Mouse (Mus musculus) intestine, embryonic 14.5 days (tissue): ENCODE results near the gene Ttc29. TPM values are rescaled to one million over a fixed set of nuclear protein-coding genes. Genes with fewer than 3 reads are reported as not detected.

Experiments
- ATAC-seq: fragments of 200-750 bp; cut with Nextera tagmentation; replicated peaks from 2 replicates; pipeline ENCODE4 v1.8.0; 2017; ENCODE audit warnings: low read depth, moderate number of reproducible peaks, moderate TSS enrichment, moderate library complexity; ENCODE audit not compliant: low FRiP score, low TSS enrichment
- DNase-seq: peaks from one replicate; pipeline ENCODE4 v3.0.0-alpha.2; 2018; ENCODE audit warnings: low spot score
- H3K27ac ChIP-seq: fragments of 300-500 bp; sonication (generic); 2 replicates; pipeline ENCODE4 v1.5.1; 2014; ENCODE audit warnings: low read depth, mild to moderate bottlenecking, control low read depth
- H3K27me3 ChIP-seq: fragments of 300-500 bp; sonication (generic); replicated peaks from 2 replicates; pipeline ENCODE4 v1.6.1; 2014; ENCODE audit warnings: low read length, control low read depth; ENCODE audit not compliant: control insufficient read depth, insufficient read depth
- H3K36me3 ChIP-seq: fragments of 300-500 bp; sonication (generic); 2 replicates; pipeline ENCODE4 v1.6.1; 2014; ENCODE audit warnings: low read length, control low read depth; ENCODE audit not compliant: control insufficient read depth, insufficient read depth
- H3K4me1 ChIP-seq: fragments of 300-500 bp; sonication (generic); replicated peaks from 2 replicates; pipeline ENCODE4 v1.6.1; 2014; ENCODE audit warnings: low read length, control low read depth, mixed read lengths; ENCODE audit not compliant: control insufficient read depth, insufficient read depth
- H3K4me2 ChIP-seq: fragments of 300-500 bp; sonication (generic); 2 replicates; pipeline ENCODE4 v1.6.1; 2014; ENCODE audit warnings: low read length
- H3K4me3 ChIP-seq: fragments of 300-500 bp; sonication (generic); 2 replicates; pipeline ENCODE4 v1.5.1; 2014; ENCODE audit warnings: low read depth, low read length, control low read depth, mixed read lengths
- H3K9ac ChIP-seq: fragments of 300-500 bp; sonication (generic); 2 replicates; pipeline ENCODE4 v1.6.1; 2014; ENCODE audit warnings: mild to moderate bottlenecking, low read length
- H3K9me3 ChIP-seq: fragments of 300-500 bp; sonication (generic); 2 replicates; pipeline ENCODE4 v1.6.1; 2016; ENCODE audit warnings: low read length, control low read depth; ENCODE audit not compliant: control insufficient read depth
- WGBS: fragments of 180-500 bp; shearing (Covaris S2); extraction: QIAGEN DNeasy Blood & Tissue Kit; methylation state at CpG from one replicate; pipeline ENCODE4 v1.1.7; 2014; 5-methylcytosine and 5-hydroxymethylcytosine counted together
- polyA plus RNA-seq: library from polyadenylated mRNA; unstranded; fragments of >200 nt; fragmentation: Nextera tagmentation; extraction: Ambion mirVana; gene quantifications from 2 replicates; pipeline ENCODE4 v1.2.1, GENCODE M21; 2014

Ttc29 gene
- polyA plus RNA-seq, 1 experiment from 2014 or later: not detected

GRCm38 (mm10) chr8:78266231-78266630, 53.1 kb downstream of the Ttc29 start:
- no peak for ATAC-seq
- Histone ChIP-seq H3K4me2 (no peak overlapping the region), H3K36me3 (no peaks in the 10 kb centered on the region), H3K27ac (no peak overlapping the region), H3K4me3 (no peak overlapping the region), H3K27me3 (no peaks in the 10 kb centered on the region), H3K9me3 (no peaks in the 10 kb centered on the region), H3K4me1 (no peaks in the 10 kb centered on the region), H3K9ac (no peak overlapping the region)
- WGBS: 34% methylated on average over 3 of the region's 3 CpGs
- no peak for DNase-seq

DNA sequence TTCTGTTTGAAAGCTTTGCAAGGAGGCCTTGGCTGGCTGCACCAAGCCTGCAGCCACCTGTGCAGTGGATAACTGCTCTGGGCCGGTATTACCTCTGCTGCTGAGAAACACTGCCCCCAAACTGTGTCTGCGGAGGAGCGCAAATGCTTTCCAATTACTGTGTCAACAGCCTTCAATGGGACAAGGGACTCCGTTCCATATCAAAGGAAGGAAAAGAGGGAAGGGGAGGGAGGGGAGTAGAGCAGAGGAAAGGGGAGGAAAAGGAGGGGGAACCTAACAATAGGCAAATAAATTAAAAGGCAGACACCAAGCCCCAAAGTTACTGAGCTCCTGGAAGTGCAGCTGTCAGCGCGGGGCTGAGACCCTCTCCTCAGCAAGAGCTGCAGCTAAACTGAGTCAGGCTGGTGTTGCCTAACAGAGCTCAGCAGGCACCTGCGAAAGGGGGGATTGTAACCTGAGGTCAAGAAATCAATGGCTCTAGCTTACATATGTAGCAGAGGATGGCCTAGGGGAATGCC, 54.9 kb downstream of the Ttc29 start:
- no peaks in the 10 kb centered on the region for H3K4me1 ChIP-seq
- DNase-seq: no peak
- H3K27ac ChIP-seq: no peak overlapping the region
- H3K4me3 ChIP-seq: no peak overlapping the region
- no peaks in the 10 kb centered on the region for H3K36me3 ChIP-seq
- no peaks in the 10 kb centered on the region for H3K9me3 ChIP-seq
- no peak for ATAC-seq
- H3K4me2 ChIP-seq: no peak overlapping the region
- no peaks in the 10 kb centered on the region for H3K27me3 ChIP-seq
- WGBS: 9% methylated on average over 7 of the region's 7 CpGs
- no peak overlapping the region for H3K9ac ChIP-seq

- no peak for DNase-seq
- ATAC-seq: no peak
- Histone ChIP-seq H3K4me1 (no peaks in the 10 kb centered on the region), H3K9ac (no peak overlapping the region), H3K27ac (no peak overlapping the region), H3K4me3 (no peak overlapping the region), H3K9me3 (no peaks in the 10 kb centered on the region), H3K27me3 (no peaks in the 10 kb centered on the region), H3K36me3 (no peaks in the 10 kb centered on the region), H3K4me2 (no peak overlapping the region)
- WGBS: 81% methylated on average over 10 of the region's 10 CpGs
Measured at GRCm38 (mm10) chr8:78269281-78269680, 56.2 kb downstream of the Ttc29 start.

- DNase-seq (no peak), ATAC-seq (no peak)
- Histone ChIP-seq H3K4me3 (no peak overlapping the region), H3K27me3 (no peaks in the 10 kb centered on the region), H3K9ac (no peak overlapping the region), H3K27ac (no peak overlapping the region), H3K4me1 (no peaks in the 10 kb centered on the region), H3K9me3 (no peaks in the 10 kb centered on the region), H3K4me2 (no peak overlapping the region), H3K36me3 (no peaks in the 10 kb centered on the region)
- WGBS: 64% methylated on average over 5 of the region's 5 CpGs
Measured at GRCm38 (mm10) chr8:78271391-78271790, 58.3 kb downstream of the Ttc29 start.

- Histone ChIP-seq H3K4me1 (no peaks in the 10 kb centered on the region), H3K9me3 (no peaks in the 10 kb centered on the region), H3K27ac (no peak overlapping the region), H3K4me2 (no peak overlapping the region), H3K9ac (no peak overlapping the region), H3K36me3 (no peaks in the 10 kb centered on the region), H3K27me3 (no peaks in the 10 kb centered on the region), H3K4me3 (no peak overlapping the region)
- DNase-seq (no peak), ATAC-seq (no peak)
- 89% methylated on average over 8 of the region's 8 CpGs for WGBS
Measured at GRCm38 (mm10) chr8:78276120-78276519, 63.0 kb downstream of the Ttc29 start.

DNA sequence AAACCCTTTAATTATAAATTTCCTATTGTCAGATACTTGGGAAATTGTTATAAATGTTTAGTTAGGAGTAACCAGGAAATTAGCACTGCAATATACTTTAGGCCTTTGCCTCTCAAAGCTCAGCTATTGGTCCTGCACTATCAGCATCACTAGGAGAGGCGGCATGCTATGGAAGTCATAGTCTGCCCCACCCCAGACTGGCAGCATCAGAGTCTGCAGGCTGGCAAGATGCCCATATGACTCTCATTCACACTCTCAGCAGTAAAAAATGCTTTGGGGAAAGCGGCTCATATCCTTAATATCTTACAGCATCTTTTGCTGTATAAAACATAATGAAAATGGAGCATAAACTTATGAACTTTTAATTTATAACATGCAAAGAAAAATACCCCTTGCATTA, 64.3 kb downstream of the Ttc29 start:
- ATAC-seq (no peak), DNase-seq (no peak)
- no peaks in the 10 kb centered on the region for H3K4me1 ChIP-seq
- H3K4me2 ChIP-seq: no peak overlapping the region
- H3K4me3 ChIP-seq: no peak overlapping the region
- H3K9me3 ChIP-seq: no peaks in the 10 kb centered on the region
- no peak overlapping the region for H3K27ac ChIP-seq
- 88% methylated on average over 2 of the region's 2 CpGs for WGBS
- no peaks in the 10 kb centered on the region for H3K27me3 ChIP-seq
- H3K36me3 ChIP-seq: no peaks in the 10 kb centered on the region
- H3K9ac ChIP-seq: no peak overlapping the region

DNA sequence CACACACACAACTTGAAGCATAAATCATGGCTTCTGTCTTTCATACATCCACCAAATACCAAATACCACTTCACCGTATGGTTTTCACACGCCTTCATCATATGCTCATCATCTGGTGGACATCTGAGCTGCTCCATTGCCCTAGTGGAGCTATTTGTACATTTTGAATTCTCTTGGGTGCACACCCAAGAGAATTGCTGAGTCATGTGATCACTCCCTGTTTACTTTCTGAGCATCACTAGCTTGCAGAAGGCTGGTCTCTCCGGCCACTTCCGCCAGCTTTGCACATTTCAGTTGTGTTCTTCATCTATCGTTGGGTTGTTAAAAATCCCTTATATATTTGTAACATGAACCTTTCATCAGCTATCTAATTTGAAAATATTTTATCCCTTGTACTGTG, 65.5 kb downstream of the Ttc29 start:
- Histone ChIP-seq H3K4me2 (no peak overlapping the region), H3K36me3 (no peaks in the 10 kb centered on the region), H3K9me3 (no peaks in the 10 kb centered on the region), H3K27me3 (no peaks in the 10 kb centered on the region), H3K27ac (no peak overlapping the region), H3K4me1 (no peaks in the 10 kb centered on the region), H3K4me3 (no peak overlapping the region), H3K9ac (no peak overlapping the region)
- DNase-seq (no peak), ATAC-seq (no peak)
- WGBS: 89% methylated on average over 5 of the region's 5 CpGs

- no peak overlapping the region for H3K9ac ChIP-seq
- no peaks in the 10 kb centered on the region for H3K4me1 ChIP-seq
- H3K4me2 ChIP-seq: no peak overlapping the region
- H3K4me3 ChIP-seq: no peak overlapping the region
- ATAC-seq: no peak
- H3K36me3 ChIP-seq: no peaks in the 10 kb centered on the region
- 79% methylated on average over 2 of the region's 2 CpGs for WGBS
- H3K9me3 ChIP-seq: no peaks in the 10 kb centered on the region
- no peaks in the 10 kb centered on the region for H3K27me3 ChIP-seq
- H3K27ac ChIP-seq: no peak overlapping the region
- no peak for DNase-seq
Measured at GRCm38 (mm10) chr8:78284805-78285204, 71.7 kb downstream of the Ttc29 start.

GRCm38 (mm10) chr8:78285366-78285765, 72.3 kb downstream of the Ttc29 start:
- Histone ChIP-seq H3K9me3 (no peaks in the 10 kb centered on the region), H3K27ac (no peak overlapping the region), H3K4me3 (no peak overlapping the region), H3K9ac (no peak overlapping the region), H3K4me2 (no peak overlapping the region), H3K4me1 (no peaks in the 10 kb centered on the region), H3K27me3 (no peaks in the 10 kb centered on the region), H3K36me3 (no peaks in the 10 kb centered on the region)
- DNase-seq (no peak), ATAC-seq (no peak)
- WGBS: 78% methylated on average over 4 of the region's 4 CpGs
